Mouse (Mus musculus) kidney, adult 2 months (tissue): Measurements from ENCODE around the gene Esrrb.

Experiments
- CTCF ChIP-seq: fragments of 200-500 bp; conservative IDR thresholded peaks from 2 replicates; pipeline ENCODE4 v1.5.1; 2011; ENCODE audit warnings: low read depth, mild to moderate bottlenecking, control low read depth, low read length, moderate library complexity, mixed read lengths; ENCODE audit not compliant: insufficient read depth, insufficient read length
- POLR2A ChIP-seq: fragments of 200-500 bp; IDR thresholded peaks from one replicate; pipeline ENCODE4 v1.6.1; 2011; ENCODE audit warnings: low read depth, low read length, control low read depth

GRCm38 (mm10) chr12:86427585-86427984 lies 66.7 kb downstream of the Esrrb start:
- TF ChIP-seq CTCF (no peak), POLR2A (no peak)
